Mouse (Mus musculus): ENCODE results near the gene Spcs2.

DNA sequence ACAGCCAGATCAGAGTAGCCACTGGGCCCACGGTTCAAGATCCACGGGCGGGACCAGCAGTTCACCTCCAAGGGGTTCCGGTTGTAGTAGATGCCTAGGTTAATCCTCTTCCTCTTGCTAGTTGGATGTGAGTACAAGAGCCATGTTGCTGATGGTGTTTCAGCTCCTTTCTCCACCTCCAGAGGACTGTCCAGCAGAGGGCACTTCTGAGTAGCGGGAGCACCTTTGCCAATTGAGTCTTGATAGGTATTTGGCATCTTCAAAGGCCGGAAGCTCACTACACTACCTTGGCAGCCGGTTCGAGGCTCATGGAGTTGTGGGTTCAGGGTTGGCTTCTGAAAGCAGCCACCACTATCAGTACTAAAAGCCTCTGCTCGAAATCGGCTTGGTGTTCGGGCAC is 49.9 kb downstream of the Spcs2 start:
- TF ChIP-seq POLR2A (IDR thresholded peaks at IDR 0.05; ENCODE audit: borderline replicate concordance, insufficient read depth, low read length) (no peak), CTCF (IDR thresholded peaks at IDR 0.05; ENCODE audit: borderline replicate concordance, insufficient read depth, low read depth, low read length) (peak; percentile 57)
